Mouse (Mus musculus): ENCODE measurements at regions not wholly inside any gene's neighbourhood (a gene's known extent, or its start where the extent isn't known, plus 50 kb on each side); places are given as distances from the start of the nearest gene placed in this dataset.

GRCm38 (mm10) chr4:153542631-153543031 is 60.0 kb upstream of the Ajap1 start:
- no peak overlapping the region for H3K27ac ChIP-seq (replicated peaks; ENCODE audit: low read depth, low read length)
- H3K4me3 ChIP-seq (ENCODE audit: insufficient read depth, low read depth, low read length) = no peak overlapping the region
- no peaks in the 10 kb centered on the region for H3K4me1 ChIP-seq (ENCODE audit: control insufficient read depth, insufficient read depth, insufficient read length, low read length)

- H3K4me1 ChIP-seq (ENCODE audit: control insufficient read depth, insufficient read depth, insufficient read length, low read length) = no peaks in the 10 kb centered on the region
- H3K4me3 ChIP-seq (ENCODE audit: insufficient read depth, low read depth, low read length) = no peak overlapping the region
- no peak overlapping the region for H3K27ac ChIP-seq (replicated peaks; ENCODE audit: low read depth, low read length)
Observed at GRCm38 (mm10) chr4:153543900-153544648, 61.5 kb upstream of the Ajap1 start.

- no peaks in the 10 kb centered on the region for H3K4me1 ChIP-seq (ENCODE audit: control insufficient read depth, insufficient read depth, insufficient read length, low read length)
- H3K27ac ChIP-seq (replicated peaks; ENCODE audit: low read depth, low read length) = no peak overlapping the region
- no peak overlapping the region for H3K4me3 ChIP-seq (ENCODE audit: insufficient read depth, low read depth, low read length)
Observed at GRCm38 (mm10) chr4:153546709-153547108, 64.1 kb upstream of the Ajap1 start.

DNA sequence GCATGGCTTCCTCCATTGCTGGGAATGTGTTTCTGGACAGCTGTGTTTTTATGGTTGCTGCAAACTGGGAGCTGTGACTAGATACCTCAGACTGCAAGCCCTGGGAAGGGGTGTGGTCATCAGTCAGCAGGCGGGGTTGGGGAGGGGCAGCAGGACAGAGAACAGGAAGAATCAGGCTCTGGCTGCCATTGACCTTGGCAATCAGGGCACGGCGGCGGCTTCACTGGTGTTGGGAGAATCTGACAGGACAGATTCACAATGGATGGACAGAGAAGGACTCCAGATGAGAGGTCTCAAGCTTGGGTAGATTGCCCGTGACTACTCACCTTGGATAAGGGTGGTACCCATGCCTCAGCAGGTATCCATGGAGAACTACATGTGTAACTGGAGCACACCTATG is 64.5 kb upstream of the Ajap1 start:
- Histone ChIP-seq H3K27ac (replicated peaks; ENCODE audit: low read depth, low read length) (no peak overlapping the region), H3K4me3 (ENCODE audit: insufficient read depth, low read depth, low read length) (no peak overlapping the region), H3K4me1 (ENCODE audit: control insufficient read depth, insufficient read depth, insufficient read length, low read length) (no peaks in the 10 kb centered on the region)

GRCm38 (mm10) chr4:153547871-153548270 is 65.3 kb upstream of the Ajap1 start:
- Histone ChIP-seq H3K27ac (replicated peaks; ENCODE audit: low read depth, low read length) (no peak overlapping the region), H3K4me1 (ENCODE audit: control insufficient read depth, insufficient read depth, insufficient read length, low read length) (no peaks in the 10 kb centered on the region), H3K4me3 (ENCODE audit: insufficient read depth, low read depth, low read length) (no peak overlapping the region)

DNA sequence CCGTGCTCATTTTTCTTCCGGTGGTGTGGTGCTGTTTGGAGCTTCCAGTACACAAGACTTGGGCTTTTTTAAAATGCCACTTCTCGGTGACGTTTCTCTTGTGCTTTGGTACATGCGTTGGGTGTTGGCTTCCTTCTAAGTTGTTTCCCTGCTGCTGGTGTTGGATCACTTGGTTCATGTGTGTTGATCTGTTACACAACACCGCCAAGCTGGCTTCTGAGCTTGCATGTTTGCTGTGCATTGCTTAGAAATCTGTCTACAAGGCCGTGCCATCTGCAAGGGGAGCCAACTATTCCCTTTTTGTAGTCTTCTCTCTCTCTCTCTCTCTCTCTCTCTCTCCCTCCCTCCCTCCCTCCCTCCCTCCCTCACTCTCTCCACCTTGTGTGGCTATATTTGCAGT is 68.7 kb upstream of the Ajap1 start:
- Histone ChIP-seq H3K27ac (replicated peaks; ENCODE audit: low read depth, low read length) (no peak overlapping the region), H3K4me3 (ENCODE audit: insufficient read depth, low read depth, low read length) (no peak overlapping the region), H3K4me1 (ENCODE audit: control insufficient read depth, insufficient read depth, insufficient read length, low read length) (no peaks in the 10 kb centered on the region)

- Histone ChIP-seq H3K27ac (replicated peaks; ENCODE audit: low read depth, low read length) (no peak overlapping the region), H3K4me1 (ENCODE audit: control insufficient read depth, insufficient read depth, insufficient read length, low read length) (no peaks in the 10 kb centered on the region), H3K4me3 (ENCODE audit: insufficient read depth, low read depth, low read length) (no peak overlapping the region)
Observed at GRCm38 (mm10) chr4:153552483-153552882, 69.9 kb upstream of the Ajap1 start.

GRCm38 (mm10) chr4:153557812-153558608 is 75.4 kb upstream of the Ajap1 start:
- H3K4me1 ChIP-seq (ENCODE audit: control insufficient read depth, insufficient read depth, insufficient read length, low read length) = no peaks in the 10 kb centered on the region
- no peak overlapping the region for H3K4me3 ChIP-seq (ENCODE audit: insufficient read depth, low read depth, low read length)
- H3K27ac ChIP-seq (replicated peaks; ENCODE audit: low read depth, low read length) = no peak overlapping the region

GRCm38 (mm10) chr4:153559568-153559967 is 77.0 kb upstream of the Ajap1 start:
- no peaks in the 10 kb centered on the region for H3K4me1 ChIP-seq (ENCODE audit: control insufficient read depth, insufficient read depth, insufficient read length, low read length)
- no peak overlapping the region for H3K4me3 ChIP-seq (ENCODE audit: insufficient read depth, low read depth, low read length)
- H3K27ac ChIP-seq (replicated peaks; ENCODE audit: low read depth, low read length) = no peak overlapping the region

DNA sequence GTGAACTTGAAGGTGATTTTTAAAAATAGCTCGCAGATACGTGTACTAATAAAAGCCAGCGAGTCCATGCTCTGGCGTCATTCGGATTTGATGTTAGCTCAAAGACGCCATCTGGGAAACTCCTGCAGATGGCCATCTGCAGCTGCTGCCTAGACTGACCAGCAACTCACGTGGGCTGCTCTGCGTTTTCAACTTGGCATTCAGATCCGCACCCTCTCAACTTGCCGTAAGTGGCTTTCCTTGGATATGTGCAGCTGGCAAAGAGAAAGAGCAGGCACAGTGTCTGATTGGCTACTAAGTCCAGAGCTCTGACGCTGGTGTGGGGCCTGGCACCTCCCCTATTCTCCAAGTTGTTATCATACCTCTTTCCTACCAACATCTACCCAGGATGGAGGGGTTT is 77.6 kb upstream of the Ajap1 start:
- Histone ChIP-seq H3K4me3 (ENCODE audit: insufficient read depth, low read depth, low read length) (no peak overlapping the region), H3K4me1 (ENCODE audit: control insufficient read depth, insufficient read depth, insufficient read length, low read length) (no peaks in the 10 kb centered on the region)

GRCm38 (mm10) chr4:153560956-153561355 is 78.3 kb upstream of the Ajap1 start:
- no peaks in the 10 kb centered on the region for H3K4me1 ChIP-seq (ENCODE audit: control insufficient read depth, insufficient read depth, insufficient read length, low read length)
- no peak overlapping the region for H3K4me3 ChIP-seq (ENCODE audit: insufficient read depth, low read depth, low read length)
- H3K27ac ChIP-seq (replicated peaks; ENCODE audit: low read depth, low read length) = no peak overlapping the region

More for the DNA sequence above, 77.6 kb upstream of the Ajap1 start:
- H3K27ac ChIP-seq (replicated peaks; ENCODE audit: low read depth, low read length) = no peak overlapping the region

DNA sequence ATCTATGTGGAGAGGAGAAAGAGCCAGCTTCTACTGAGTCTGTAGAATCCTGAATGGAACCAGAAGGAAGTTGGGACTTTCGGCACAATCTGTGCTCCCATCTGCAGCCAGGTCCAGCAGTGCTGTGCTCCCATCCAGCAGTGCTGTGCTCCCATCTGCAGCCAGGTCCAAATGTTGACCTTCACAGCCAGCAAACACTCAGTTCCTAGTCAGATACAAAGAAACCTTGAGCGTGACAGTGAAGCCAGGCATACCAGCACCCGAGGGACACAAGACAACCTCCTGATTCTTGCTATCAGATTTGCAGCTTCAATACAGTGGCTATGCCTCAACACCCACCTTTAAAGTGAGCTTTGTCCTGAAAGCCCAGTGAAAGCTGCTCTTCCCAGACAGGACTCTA is 79.4 kb upstream of the Ajap1 start:
- Histone ChIP-seq H3K4me1 (ENCODE audit: control insufficient read depth, insufficient read depth, insufficient read length, low read length) (no peaks in the 10 kb centered on the region), H3K27ac (replicated peaks; ENCODE audit: low read depth, low read length) (no peak overlapping the region), H3K4me3 (ENCODE audit: insufficient read depth, low read depth, low read length) (no peak overlapping the region)

- Histone ChIP-seq H3K4me1 (ENCODE audit: control insufficient read depth, insufficient read depth, insufficient read length, low read length) (no peaks in the 10 kb centered on the region), H3K4me3 (ENCODE audit: insufficient read depth, low read depth, low read length) (no peak overlapping the region), H3K27ac (replicated peaks; ENCODE audit: low read depth, low read length) (no peak overlapping the region)
Observed at GRCm38 (mm10) chr4:153567329-153567973, 84.8 kb upstream of the Ajap1 start.

GRCm38 (mm10) chr4:153573180-153573769 is 90.7 kb upstream of the Ajap1 start:
- H3K4me3 ChIP-seq (ENCODE audit: insufficient read depth, low read depth, low read length) = no peak overlapping the region

DNA sequence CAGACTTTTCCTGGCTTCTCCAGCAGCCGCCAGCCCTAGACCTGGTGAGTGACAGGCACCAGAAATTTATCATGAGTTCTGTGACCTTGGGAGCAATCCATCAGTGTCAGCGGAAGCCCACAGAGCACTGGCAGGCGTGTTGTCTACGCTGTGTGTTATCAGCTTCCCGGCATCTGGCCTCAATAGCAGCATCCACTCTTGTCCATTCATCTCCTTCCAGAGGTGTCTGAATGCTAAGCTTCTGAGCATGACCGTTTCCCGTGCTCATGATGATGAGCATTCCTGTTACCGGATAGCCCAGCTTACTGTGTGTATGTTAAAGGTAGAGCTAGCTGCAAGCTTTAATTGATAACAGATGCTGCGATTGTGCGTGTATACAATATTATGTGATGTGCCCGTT is 110.7 kb upstream of the Ajap1 start:
- Histone ChIP-seq H3K27ac (replicated peaks; ENCODE audit: low read depth, low read length) (no peak overlapping the region), H3K4me3 (ENCODE audit: insufficient read depth, low read depth, low read length) (no peak overlapping the region), H3K4me1 (ENCODE audit: control insufficient read depth, insufficient read depth, insufficient read length, low read length) (no peaks in the 10 kb centered on the region)

More at GRCm38 (mm10) chr4:153573180-153573769, 90.7 kb upstream of the Ajap1 start:
- Histone ChIP-seq H3K4me1 (ENCODE audit: control insufficient read depth, insufficient read depth, insufficient read length, low read length) (no peaks in the 10 kb centered on the region), H3K27ac (replicated peaks; ENCODE audit: low read depth, low read length) (no peak overlapping the region)
